Mouse (Mus musculus) limb, embryonic 12.5 days (tissue): ENCODE results near the gene Grb2. TPM values are rescaled to one million over a fixed set of nuclear protein-coding genes. Genes with fewer than 3 reads are reported as not detected.

Experiments used
- ATAC-seq: fragments of 200-750 bp; cut with Nextera tagmentation; 2 replicates; pipeline ENCODE4 v1.8.0; 2017; ENCODE audit warnings: low read depth, moderate TSS enrichment; ENCODE audit not compliant: insufficient number of reproducible peaks, insufficient read depth, low FRiP score, low TSS enrichment
- H3K27ac ChIP-seq: fragments of 300-500 bp; sonication (generic); 2 replicates; pipeline ENCODE4 v1.5.1; 2016; ENCODE audit warnings: mild to moderate bottlenecking, moderate library complexity
- H3K27me3 ChIP-seq: fragments of 300-500 bp; sonication (generic); 2 replicates; pipeline ENCODE4 v1.6.1; 2016; ENCODE audit warnings: mild to moderate bottlenecking, moderate library complexity
- H3K36me3 ChIP-seq: fragments of 300-500 bp; sonication (generic); 2 replicates; pipeline ENCODE4 v1.6.1; 2016; ENCODE audit warnings: mild to moderate bottlenecking, moderate library complexity
- H3K4me1 ChIP-seq: fragments of 300-500 bp; sonication (generic); replicated peaks from 2 replicates; pipeline ENCODE4 v1.6.1; 2016
- H3K4me2 ChIP-seq: fragments of 300-500 bp; sonication (generic); 2 replicates; pipeline ENCODE4 v1.6.1; 2016; ENCODE audit warnings: mild to moderate bottlenecking, moderate library complexity
- H3K4me3 ChIP-seq: fragments of 300-500 bp; sonication (generic); replicated peaks from 2 replicates; pipeline ENCODE4 v1.5.1; 2016; ENCODE audit warnings: mild to moderate bottlenecking
- H3K9ac ChIP-seq: fragments of 300-500 bp; sonication (generic); replicated peaks from 2 replicates; pipeline ENCODE4 v1.6.1; 2016; ENCODE audit warnings: mild to moderate bottlenecking, moderate library complexity
- H3K9me3 ChIP-seq: fragments of 300-500 bp; sonication (generic); 2 replicates; pipeline ENCODE4 v1.6.1; 2016; ENCODE audit warnings: mild to moderate bottlenecking, moderate library complexity
- WGBS: fragments of 180-500 bp; shearing (Covaris S2); methylation state at CpG from one replicate; pipeline ENCODE4 v1.1.7; 2016; 5-methylcytosine and 5-hydroxymethylcytosine counted together
- polyA plus RNA-seq: library from polyadenylated mRNA; unstranded; fragments of >200 nt; fragmentation: Nextera tagmentation; extraction: Ambion mirVana; gene quantifications from 2 replicates; pipeline ENCODE4 v1.2.1, GENCODE M21; 2016

Grb2 gene
- polyA plus RNA-seq, 1 experiment from 2014 or later, result 114 TPM

- H3K9ac ChIP-seq, result no peak overlapping the region
- ATAC-seq, result no peak
- peaks cover 23% of the 10 kb centered on the region for H3K4me1 ChIP-seq
- no peak overlapping the region for H3K4me2 ChIP-seq
- 97% methylated on average over 15 of the region's 15 CpGs for WGBS
- no peaks in the 10 kb centered on the region for H3K27me3 ChIP-seq
- H3K4me3 ChIP-seq, result no peak overlapping the region
- H3K36me3 ChIP-seq, result peaks cover 58% of the 10 kb centered on the region
- H3K9me3 ChIP-seq, result no peaks in the 10 kb centered on the region
- no peak overlapping the region for H3K27ac ChIP-seq
These were observed 107.7 kb downstream of the Grb2 start for GRCm38 (mm10) chr11:115600743-115601142.

- H3K27ac ChIP-seq, result no peak overlapping the region
- H3K4me2 ChIP-seq, result no peak overlapping the region
- peaks cover 59% of the 10 kb centered on the region for H3K36me3 ChIP-seq
- peaks cover 16% of the 10 kb centered on the region for H3K4me1 ChIP-seq
- no peaks in the 10 kb centered on the region for H3K9me3 ChIP-seq
- H3K4me3 ChIP-seq, result no peak overlapping the region
- 97% methylated on average over 7 of the region's 7 CpGs for WGBS
- no peaks in the 10 kb centered on the region for H3K27me3 ChIP-seq
- H3K9ac ChIP-seq, result no peak overlapping the region
- no peak for ATAC-seq
These were observed 108.7 kb downstream of the Grb2 start for GRCm38 (mm10) chr11:115599722-115600121.

GRCm38 (mm10) chr11:115598309-115598708 is 110.1 kb downstream of the Grb2 start:
- no peaks in the 10 kb centered on the region for H3K27me3 ChIP-seq
- peaks cover 14% of the 10 kb centered on the region for H3K4me1 ChIP-seq
- H3K9ac ChIP-seq, result no peak overlapping the region
- no peak for ATAC-seq
- H3K4me2 ChIP-seq, result no peak overlapping the region
- H3K9me3 ChIP-seq, result no peaks in the 10 kb centered on the region
- H3K27ac ChIP-seq, result no peak overlapping the region
- WGBS, result 92% methylated on average over 4 of the region's 4 CpGs
- H3K4me3 ChIP-seq, result no peak overlapping the region
- peaks cover 73% of the 10 kb centered on the region for H3K36me3 ChIP-seq

- Histone ChIP-seq H3K9ac (no peak overlapping the region), H3K4me3 (no peak overlapping the region), H3K27me3 (no peaks in the 10 kb centered on the region), H3K4me1 (no peaks in the 10 kb centered on the region), H3K4me2 (no peak overlapping the region), H3K9me3 (no peaks in the 10 kb centered on the region), H3K36me3 (peaks cover 93% of the 10 kb centered on the region), H3K27ac (no peak overlapping the region)
- no peak for ATAC-seq
- WGBS, result 95% methylated on average over 3 of the region's 3 CpGs
These were observed 113.2 kb downstream of the Grb2 start for GRCm38 (mm10) chr11:115595209-115595608.

Other genes starting within 250 kb of the Grb2 start
- 0.15 TPM in 1 of 2 replicates, not detected in the other for gene Slc16a5, start 246.1 kb downstream of the Grb2 start, polyA plus RNA-seq
- gene Armc7, start 232.9 kb downstream of the Grb2 start, polyA plus RNA-seq, result 7.5 and 9.6 TPM in 2 replicates
- 66.2 and 78.2 TPM in 2 replicates for gene Nt5c, start 216.7 kb downstream of the Grb2 start, polyA plus RNA-seq
- 512 and 557 TPM in 2 replicates for gene Jpt1, start 194.2 kb downstream of the Grb2 start, polyA plus RNA-seq
- gene Sumo2, start 172.3 kb downstream of the Grb2 start, polyA plus RNA-seq, result 1,335 and 1,406 TPM in 2 replicates
- 211 and 212 TPM in 2 replicates for gene Nup85, start 144.2 kb downstream of the Grb2 start, polyA plus RNA-seq
- 96.0 and 106 TPM in 2 replicates for gene Mrps7, start 104.7 kb downstream of the Grb2 start, polyA plus RNA-seq
- gene Gga3, start 104.5 kb downstream of the Grb2 start, polyA plus RNA-seq, result 20.3 and 21.7 TPM in 2 replicates
- gene Mif4gd, start 95.6 kb downstream of the Grb2 start, polyA plus RNA-seq, result 18.2 and 18.6 TPM in 2 replicates
- 24.1 and 34.0 TPM in 2 replicates for gene Slc25a19, start 80.3 kb downstream of the Grb2 start, polyA plus RNA-seq
- gene Tmem94, start 56.8 kb upstream of the Grb2 start, polyA plus RNA-seq, result 26.5 and 31.9 TPM in 2 replicates
- 14.9 and 16.2 TPM in 2 replicates for gene Caskin2, start 105.0 kb upstream of the Grb2 start, polyA plus RNA-seq
- 33.2 and 36.1 TPM in 2 replicates for gene Tsen54, start 106.1 kb upstream of the Grb2 start, polyA plus RNA-seq
- 5.2 and 6.3 TPM in 2 replicates for gene Llgl2, start 115.5 kb upstream of the Grb2 start, polyA plus RNA-seq
- gene Myo15b, start 149.8 kb upstream of the Grb2 start, polyA plus RNA-seq, result 0.20 TPM in 1 of 2 replicates, not detected in the other
- 3.1 and 4.2 TPM in 2 replicates for gene Smim5, start 191.4 kb upstream of the Grb2 start, polyA plus RNA-seq
- gene Smim6, start 203.4 kb upstream of the Grb2 start, polyA plus RNA-seq, result 1.4 and 2.1 TPM in 2 replicates
- gene Sap30bp, start 224.7 kb upstream of the Grb2 start, polyA plus RNA-seq, result 52.5 and 56.9 TPM in 2 replicates
- gene Recql5, start 224.9 kb upstream of the Grb2 start, polyA plus RNA-seq, result 24.7 and 30.6 TPM in 2 replicates